Mouse (Mus musculus): ENCODE measurements at regions not wholly inside any gene's neighbourhood (a gene's known extent, or its start where the extent isn't known, plus 50 kb on each side); places are given as distances from the start of the nearest gene placed in this dataset.

- no peak for DNase-seq (ENCODE audit: low read depth, low spot score)
Observed at GRCm38 (mm10) chr2:82828222-82828621, 115.2 kb upstream of the Fsip2 start.

- DNase-seq (ENCODE audit: low read depth, low spot score): no peak
Observed at GRCm38 (mm10) chr2:82839852-82840251, 103.6 kb upstream of the Fsip2 start.

DNA sequence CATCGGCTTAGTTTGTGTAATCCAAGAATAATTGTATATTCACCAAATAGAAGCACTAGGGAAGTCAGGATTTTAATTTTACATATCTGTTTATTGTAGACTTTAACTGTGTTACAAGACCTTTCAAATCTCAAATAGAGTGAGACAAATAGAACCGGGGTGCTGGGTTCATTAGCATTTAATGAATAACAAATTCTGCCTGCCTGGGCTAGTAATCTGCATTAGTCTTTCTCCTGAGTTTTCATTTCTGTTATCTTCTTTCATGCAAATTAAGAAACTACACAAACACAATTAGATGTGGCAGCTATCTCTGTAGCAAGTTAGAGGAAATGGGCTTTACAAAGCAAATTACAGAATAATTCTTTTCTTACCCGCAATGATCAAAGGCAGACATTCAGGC lies 96.2 kb upstream of the Fsip2 start:
- DNase-seq (ENCODE audit: low read depth, low spot score): no peak

GRCm38 (mm10) chr2:82847692-82848091 lies 95.7 kb upstream of the Fsip2 start:
- peak; percentile 3 for DNase-seq (ENCODE audit: low read depth, low spot score)

Data from ZHBTc4 (cell line).